Mouse (Mus musculus) megakaryocyte progenitor cell, adult 5-6 weeks (primary cell): ENCODE measurements around the gene Snrnp200. TPM values are rescaled to one million over a fixed set of nuclear protein-coding genes. Genes with fewer than 3 reads are reported as not detected.
"Not testable (repeated sequence)": the region's sequence is repeated elsewhere in the genome, so short reads cannot be mapped to it uniquely, and the experiment has no call there.

Experiments
- ATAC-seq: replicated peaks from 2 replicates; pipeline ENCODE4 v1.8.0; 2016; ENCODE audit warnings: mild to moderate bottlenecking, moderate TSS enrichment, inconsistent platforms; ENCODE audit not compliant: poor library complexity
- total RNA-seq, 2 experiments: library from RNA; stranded (forward) in 1 of 2; stranded (reverse) in 1 of 2; fragments of 157-497, 149-512 nt in 1 of 2; fragments of 200-1000 nt in 1 of 2; gene quantifications; 2 replicates each; pipeline versions ENCODE4 v1.2.3 to v1.2.4; 2015 to 2017

Gene Snrnp200
- total RNA-seq (2015) (57.5 and 62.1 TPM in 2 replicates), total RNA-seq (2017) (146 and 186 TPM in 2 replicates)

DNA sequence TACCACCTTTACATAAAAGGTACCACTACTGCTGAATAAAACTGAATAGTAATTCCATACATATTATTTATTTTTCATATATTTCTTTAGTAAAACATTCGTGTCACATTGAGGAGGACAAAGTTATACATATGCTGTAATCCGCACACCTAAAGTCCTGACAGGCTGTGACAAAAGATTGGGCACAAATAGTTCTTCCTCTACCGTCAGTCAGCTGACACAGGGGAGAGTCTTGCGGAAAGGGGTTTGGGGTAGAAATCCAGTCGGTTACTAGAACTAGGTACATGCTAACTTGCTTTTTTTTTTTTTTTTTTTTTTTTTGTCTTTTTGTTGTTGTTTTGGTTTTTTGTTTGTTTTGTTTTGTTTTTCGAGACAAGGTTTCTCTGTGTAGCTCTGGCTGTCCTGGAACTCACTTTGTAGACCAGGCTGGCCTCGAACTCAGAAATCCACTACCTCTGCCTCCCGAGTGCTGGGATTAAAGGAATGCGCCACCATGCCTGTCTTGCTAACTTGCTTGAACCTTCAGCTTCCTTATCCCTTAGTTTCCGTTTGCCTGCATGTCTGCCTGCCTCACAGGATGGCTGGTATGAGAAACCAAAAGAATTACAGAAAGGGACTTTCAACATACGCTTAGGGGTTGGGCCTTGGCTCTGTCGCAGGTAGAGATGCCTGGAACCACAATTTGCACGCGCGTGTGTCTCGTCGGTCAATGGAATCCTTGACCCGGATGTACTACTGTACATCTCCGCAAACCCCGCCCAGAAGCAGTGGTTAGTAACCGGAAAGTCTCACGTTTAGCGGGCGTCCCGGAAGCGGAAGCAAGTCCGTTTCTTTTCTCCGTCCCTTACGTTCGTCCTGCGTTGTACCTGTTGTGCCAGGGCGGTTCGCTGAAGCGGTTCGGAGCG, at the start of gene Snrnp200, which contains the start of gene 1810024B03Rik:
Gene Snrnp200, plus strand, starts transcription at position 840 of the 905 bp plus-strand sequence.
Gene 1810024B03Rik, minus strand, starts transcription at position 734 of the 905 bp plus-strand sequence.
- peak; percentile 97 for ATAC-seq

DNA sequence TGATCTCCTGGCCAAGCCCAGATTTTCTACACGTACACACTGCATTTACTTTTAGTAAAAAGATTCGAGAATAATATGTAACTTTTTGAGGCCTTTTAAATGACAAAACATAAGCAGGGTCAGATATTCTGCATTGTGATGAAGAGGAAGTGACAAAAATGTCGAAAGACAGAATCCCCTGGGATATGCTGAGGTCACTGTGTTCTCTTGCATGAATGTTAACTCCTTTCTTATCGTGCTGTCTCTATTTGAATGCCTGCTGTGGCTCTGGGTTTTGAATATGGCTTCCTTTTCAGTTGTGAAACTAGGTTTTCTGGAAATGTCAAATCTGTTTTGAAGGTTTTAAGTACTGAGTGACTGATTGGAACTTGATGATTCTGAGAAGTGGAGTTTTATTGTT, 42.5 kb upstream of the Snrnp200 start:
- no peak for ATAC-seq

DNA sequence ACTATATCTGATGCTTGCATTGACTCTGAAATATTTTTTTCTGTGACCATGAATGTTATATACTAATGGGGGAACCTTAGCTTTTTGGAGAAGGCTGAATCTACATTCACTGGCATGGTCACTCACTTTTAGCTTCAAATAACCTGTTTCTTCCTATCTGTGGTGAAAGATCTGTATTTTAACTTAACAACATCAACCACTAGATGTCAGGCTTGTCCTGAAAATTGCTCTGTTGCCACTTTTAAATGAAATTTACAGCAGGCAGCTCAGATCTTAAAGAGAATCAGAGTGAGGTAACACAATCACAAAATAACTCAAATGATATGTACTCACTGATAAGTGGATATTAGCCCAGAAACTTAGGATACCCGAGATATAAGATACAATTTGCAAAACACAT, 41.9 kb upstream of the Snrnp200 start:
- ATAC-seq, result peak; percentile 77

DNA sequence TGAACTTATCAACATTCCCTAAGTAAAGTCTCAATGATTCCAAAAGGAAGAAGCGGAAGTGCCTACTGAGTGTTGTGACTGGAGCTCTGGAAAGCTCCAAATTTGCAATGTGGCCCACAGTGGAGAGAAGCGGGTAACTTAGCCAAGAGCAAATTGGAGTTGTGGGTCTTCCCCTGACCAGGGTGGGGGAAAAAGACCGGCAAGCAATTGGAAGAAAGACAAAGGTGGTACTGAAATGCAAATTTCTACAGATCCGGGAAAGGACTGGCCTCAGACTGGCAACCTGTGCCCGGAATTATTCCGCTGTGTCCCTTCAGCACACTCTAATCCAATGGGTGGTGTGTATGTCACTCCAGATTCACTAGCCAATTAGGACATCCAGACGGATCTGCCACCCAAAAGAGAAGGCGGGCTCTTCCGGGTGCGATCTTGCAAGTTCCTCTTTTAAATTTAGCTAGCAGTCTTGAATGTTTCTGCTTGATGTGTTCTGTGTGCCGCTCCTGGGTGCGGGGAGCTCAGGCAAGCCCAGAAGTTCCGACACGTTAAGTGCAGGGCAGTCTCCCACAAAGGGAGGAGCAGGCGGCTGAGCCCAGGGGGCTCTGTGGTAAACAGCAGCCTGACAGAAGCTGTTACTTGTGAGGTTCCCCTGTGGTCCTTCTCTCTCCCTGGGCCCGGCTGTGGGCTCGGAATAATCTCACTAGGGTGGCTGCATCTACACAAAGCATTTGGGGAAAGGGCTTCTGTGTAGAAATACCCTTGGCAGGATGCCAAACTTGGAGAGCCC, 25.4 kb upstream of the Snrnp200 start:
- peak; percentile 100 for ATAC-seq

DNA sequence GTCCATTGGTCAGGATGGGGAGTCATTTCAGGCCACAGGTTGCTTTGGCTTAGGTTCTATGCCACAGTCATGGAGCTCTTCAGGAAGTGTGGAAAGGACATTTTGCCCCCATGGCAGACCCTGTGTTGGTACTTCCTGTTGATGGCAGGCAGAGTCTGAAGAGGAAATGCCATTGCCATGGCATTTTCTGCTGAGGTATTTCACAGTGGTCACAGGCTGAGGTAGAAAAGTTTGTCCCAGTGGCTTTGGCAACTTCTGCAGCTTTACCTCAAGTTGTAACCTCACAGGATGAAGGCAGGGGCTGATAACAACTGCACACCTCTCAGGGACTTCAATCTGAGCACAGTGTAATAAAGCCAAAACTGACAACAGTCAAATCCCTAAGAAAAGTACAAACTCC, 18.6 kb upstream of the Snrnp200 start:
- peak; percentile 57 for ATAC-seq

DNA sequence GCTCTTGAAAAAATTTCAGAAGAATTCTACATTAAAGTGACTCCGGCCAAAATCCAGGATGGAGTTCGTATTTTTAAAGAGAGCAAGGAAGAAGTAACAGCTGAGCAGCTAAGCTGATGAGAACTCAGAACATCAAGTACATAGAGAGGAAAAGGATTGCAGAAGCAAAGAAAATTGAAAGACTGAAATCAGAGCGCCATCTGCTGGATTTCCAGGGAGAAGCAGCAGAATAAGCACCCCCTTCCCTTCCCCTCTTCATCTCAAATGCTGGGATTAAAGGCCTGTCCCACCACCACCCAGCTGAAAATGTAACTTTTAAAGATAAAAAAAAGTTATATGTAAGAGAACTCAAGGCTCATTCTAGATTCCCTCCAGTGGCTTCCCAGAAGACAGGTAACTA, 3.3 kb upstream of the Snrnp200 start:
- ATAC-seq, result peak; percentile 43; the same call in 1 of the 2 replicates

DNA sequence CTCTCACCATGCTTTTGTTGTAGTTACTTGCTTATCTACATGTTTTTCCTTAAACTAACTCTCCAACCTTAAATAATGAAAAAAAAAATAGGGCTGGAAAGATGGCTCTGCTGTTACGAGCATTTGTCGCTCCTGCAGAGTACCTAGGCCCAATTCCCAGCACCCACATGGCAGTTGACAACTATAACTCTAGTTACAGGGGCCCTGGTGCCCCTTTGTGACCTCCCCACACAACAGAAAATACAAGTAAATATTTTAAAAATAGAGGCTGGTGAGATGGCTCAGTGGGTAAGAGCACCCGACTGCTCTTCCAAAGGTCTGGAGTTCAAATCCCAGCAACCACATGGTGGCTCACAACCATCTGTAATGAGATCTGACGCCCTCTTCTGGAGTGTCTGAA, 2.2 kb upstream of the Snrnp200 start:
- ATAC-seq, result not testable (repeated sequence)

DNA sequence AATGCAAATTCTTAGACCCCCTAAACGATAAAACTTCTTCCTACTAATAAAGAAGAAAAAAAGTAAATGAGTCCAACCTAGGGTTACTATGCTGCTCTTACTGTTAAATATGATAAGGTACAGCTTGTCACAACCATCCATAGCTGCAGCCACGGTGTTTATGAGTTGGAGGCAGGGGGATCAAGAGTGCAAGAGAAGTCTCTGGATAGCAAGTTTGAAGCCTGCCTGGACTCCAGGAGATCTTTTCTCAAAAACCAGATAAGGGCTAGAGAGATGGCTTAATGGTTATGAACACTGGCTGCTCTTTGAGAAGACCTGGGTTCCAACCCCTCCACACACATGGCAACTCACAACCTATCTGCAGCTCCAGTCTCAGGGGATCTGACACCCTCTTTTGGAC, 1.3 kb upstream of the Snrnp200 start:
- no peak for ATAC-seq

DNA sequence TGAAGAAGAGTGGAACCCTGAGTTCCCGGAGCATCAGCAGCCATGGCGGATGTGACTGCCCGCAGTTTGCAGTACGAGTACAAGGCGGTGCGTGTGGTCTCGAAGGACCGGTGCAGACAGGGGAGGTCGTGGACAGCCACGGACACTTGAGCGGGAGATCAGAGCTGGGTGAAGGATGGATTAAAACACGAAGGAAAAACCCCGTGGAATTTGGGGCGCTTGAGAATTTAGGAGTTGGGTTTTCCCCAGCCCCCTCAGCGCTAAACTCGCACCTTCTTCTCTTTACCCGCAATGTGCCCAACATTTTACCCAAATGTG, 225 bp downstream of the Snrnp200 start:
- no peak for ATAC-seq

DNA sequence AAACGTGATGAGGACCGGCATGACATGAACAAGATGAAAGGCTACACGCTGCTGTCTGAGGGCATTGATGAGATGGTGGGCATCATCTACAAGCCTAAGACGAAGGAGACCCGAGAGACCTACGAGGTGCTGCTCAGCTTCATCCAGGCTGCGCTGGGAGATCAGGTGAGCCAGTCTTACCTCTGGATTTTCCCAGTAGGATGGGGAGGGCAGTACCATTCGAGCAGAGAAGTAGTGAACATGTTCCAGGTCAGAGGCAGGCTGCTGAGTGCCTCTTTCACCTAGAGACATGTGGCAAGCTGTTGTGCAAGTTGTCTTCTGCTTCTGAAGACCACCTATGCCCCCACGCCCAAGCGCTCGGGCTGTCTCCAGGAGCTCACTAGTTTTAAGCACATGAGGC, 2.5 kb downstream of the Snrnp200 start:
- ATAC-seq, result no peak

DNA sequence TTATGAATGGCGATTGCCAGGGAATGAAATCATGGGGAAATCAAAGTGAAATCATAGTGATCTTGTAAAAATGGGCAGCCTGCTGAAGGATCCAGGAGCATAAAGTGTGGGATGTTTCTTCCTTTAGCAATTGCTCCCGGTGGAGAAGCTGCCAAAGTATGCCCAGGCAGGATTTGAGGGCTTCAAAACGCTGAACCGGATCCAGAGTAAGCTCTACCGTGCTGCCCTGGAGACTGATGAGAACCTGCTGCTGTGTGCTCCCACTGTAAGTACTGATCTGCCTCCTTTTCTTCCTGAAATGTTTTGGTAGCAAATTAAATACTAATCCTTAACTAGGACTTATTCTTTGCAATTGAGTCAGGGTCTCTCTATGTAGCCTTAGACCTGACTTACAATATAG, 9.6 kb downstream of the Snrnp200 start:
- no peak for ATAC-seq

DNA sequence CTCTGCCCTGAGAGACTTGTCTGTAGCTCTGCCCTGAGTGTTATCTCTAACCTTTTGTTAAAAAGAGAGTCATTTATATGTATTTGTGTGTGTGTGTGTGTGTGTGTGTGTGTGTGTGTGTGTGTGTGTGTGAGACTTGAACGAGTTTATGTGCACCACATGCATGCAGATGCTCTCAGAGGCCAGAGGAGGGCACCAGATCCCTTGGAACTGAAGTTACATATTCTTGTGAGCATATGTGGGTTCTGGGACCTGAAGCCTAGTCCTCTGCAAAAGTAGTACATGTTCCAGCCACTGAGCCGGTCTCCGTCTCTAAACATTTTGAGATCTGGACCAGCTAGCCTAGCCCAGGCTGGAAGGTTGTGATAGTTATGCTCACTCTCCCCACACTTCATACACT, 17.1 kb downstream of the Snrnp200 start:
- ATAC-seq, result no peak

DNA sequence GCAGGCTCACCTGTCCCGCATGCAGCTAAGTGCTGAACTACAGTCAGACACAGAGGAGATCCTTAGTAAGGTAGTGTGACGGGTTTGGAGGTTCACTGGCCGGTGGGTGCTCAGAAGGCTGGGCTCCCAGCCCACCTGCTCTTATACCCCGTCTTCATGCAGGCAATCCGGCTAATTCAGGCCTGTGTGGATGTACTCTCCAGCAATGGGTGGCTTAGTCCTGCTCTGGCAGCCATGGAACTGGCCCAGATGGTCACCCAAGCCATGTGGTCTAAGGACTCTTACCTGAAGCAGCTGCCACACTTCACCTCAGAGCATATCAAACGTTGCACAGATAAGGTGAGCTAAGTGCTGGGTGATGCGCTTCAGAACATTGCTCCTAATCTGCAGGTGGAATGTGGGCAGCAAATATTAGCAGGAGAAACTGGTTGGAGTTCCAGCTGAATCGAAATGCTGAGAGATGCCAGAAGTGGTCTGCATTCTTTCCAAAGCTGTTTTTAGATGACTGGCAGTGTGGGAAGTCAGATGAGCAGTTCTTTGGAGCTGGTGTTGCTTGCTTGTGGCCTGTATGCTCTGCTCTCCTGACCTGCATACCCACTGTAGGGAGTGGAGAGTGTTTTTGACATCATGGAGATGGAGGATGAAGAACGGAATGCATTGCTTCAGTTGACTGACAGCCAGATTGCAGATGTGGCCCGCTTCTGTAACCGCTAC, 29.9 kb downstream of the Snrnp200 start:
- no peak for ATAC-seq

DNA sequence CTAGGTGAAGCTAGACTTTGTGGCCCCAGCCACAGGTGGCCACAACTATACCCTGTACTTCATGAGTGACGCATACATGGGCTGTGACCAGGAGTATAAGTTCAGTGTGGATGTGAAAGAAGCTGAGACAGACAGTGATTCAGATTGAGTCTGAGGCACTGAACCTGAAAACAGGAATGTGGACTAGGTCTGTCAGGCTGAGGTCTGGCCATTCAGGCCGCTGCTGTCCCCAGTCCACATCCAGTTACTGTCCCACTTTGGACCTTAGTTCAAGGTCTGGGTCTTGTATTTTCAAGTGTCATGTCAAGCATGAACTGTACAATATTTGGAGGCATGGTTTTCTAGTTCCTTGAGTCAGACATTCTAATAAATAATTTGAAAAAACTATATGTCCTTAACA, 31.9 kb downstream of the Snrnp200 start:
- ATAC-seq, result no peak

DNA sequence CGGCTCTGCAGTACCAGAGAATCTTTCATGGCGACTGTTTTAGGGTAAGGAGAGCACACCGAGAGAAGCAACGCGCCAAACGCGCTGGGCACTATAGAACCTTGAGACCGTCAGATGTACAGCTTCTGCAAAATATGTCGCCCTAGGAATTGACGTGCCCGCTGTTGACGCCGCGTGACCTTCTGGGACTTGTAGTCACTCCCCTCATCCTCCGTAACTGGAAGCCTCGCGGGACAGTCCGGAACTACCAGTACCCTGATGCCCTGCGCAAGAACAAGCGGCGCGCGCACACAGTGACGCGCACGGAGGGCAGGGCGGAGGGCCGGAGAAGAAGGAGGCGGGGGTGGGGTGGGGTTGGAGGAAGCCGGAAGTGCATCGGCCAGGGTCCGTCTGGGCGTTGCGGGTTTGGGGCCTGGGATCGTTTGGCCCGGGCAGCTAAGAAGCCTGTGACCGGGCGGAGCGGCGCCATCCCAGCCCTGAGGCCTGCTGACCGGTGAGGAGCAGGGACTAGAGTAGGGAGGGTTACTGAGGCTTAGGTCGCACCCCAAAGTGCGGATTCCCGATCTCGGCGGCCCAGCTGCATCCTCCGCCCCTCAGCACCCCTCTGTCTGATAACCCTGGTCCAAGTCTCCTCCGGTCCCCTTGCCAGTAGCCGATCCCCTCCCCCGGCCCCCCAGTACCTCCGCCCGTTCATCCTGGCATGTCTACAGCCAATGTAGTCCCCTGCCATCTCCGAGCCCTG, 39.6 kb downstream of the Snrnp200 start, which contains the start of the genes Ciao1 and Tmem127:
Gene Ciao1, minus strand, starts transcription at position 225 of the 742 bp plus-strand sequence.
Gene Tmem127, plus strand, starts transcription at position 317 of the 742 bp plus-strand sequence.
- peak; percentile 91 for ATAC-seq

DNA sequence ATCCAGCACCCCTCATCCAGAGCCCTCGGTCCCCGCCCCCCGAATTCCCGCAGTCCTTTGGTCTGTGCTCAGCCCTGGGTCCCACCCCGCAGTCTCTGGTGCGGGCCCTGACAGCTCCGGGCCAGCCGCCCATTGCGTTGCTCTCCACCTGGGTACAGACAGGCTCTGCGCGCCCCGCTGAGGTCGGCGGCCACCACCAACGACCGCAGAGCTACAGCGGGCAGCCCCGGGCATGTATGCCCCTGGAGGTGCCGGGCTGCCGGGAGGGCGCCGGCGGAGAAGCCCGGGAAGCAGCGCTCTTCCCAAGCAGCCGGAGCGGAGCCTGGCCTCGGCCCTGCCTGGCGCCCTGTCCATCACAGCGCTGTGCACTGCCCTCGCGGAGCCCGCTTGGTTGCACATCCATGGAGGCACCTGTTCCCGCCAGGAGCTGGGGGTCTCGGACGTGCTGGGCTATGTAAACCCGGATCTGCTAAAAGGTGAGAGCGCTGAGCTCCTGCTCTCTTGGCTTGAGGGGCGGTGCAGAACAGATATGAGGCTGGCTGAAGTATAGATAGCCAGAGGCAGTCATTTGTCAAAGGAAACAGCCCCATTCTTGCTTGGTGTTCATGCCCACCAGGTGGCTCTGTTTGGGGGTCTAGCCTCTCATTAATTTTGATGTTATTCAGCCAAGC, 40.3 kb downstream of the Snrnp200 start:
- ATAC-seq, result peak; percentile 38

DNA sequence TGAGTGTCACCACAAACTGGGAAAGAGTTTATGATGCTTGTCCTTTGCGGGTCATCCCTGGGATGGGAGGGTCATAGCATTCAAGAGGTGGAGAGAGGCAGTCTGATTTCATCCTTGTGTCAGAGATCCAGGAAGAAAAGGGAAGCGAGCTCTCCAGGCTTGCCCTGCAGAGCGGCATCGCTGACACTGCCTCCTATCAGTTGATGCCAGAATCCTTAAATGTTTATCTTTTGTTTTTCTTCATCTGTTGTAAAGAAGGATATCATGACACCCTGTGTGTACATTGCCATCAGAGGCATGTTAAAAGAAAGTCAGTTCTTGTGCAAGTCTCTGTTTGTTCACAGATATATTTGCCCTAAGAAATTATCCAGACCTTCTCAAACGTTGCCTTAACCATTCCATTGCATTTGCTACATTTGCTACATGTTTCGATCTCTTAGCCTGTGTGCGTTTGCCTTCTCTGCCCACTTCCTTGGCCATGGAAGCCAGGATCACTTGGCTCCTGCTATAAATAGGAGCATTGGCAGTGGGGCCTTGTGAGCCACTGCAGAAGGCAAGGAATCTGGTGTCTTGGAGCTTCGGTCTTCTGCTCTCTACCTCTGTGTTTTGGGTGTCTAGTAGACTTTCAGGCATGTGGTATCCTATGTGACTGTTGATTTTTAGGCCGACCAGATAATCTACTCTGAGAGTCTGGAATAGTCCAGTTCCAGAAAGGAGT, 42.3 kb downstream of the Snrnp200 start:
- ATAC-seq, result no peak

DNA sequence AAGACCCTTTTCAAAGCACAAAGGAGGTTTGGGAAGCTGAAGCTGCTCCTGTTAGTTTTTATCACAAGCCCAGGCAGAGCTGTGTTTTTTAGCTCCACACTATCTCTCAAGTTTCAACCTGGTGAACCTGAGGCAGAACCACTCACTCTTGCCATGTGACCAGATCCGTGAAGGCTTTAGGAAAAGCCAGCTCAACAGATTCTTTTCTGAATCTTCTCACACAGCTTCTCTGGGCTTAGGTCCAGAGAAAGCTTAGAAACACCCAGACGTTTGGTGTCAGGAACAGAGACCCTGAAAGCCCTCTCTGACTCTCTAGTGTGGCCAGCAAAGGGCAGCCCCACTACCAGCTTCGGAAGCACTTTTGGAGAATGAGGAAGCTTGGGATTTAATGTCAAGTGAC, 43.3 kb downstream of the Snrnp200 start:
- ATAC-seq, result no peak

DNA sequence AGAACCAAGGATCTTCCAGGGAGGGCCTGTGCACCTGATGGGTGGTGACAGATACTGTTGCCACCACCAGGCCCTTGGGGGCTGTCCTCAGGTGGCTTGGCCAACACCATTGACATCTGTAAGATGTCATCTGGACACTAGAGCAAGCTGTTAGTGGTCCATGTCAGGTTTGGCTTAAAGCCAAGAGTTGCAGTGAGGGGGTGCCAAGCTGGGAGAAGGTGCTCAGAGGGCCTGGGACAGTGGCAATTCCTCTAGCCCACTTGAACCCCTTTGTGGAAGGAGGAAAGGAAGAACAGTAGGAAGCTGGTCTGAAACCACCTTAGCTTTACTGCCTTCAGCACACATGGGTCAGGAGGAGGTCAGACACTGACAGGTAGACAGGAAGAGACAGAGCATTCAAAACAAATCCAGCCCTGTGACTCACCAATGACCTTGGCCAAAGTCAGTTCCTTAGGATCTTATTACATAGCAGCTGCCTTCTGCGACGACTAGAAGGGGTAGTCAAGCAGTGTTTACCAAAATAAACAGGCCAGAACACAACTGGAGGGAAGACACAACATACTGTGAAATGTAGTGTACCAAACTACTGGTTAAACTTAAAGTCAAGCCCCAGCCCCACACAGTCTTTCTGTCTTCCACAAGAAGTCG, 43.8 kb downstream of the Snrnp200 start:
- no peak for ATAC-seq
